Mouse (Mus musculus): Measurements from ENCODE around the gene Fkbp11. TPM values are rescaled to one million over a fixed set of nuclear protein-coding genes. Genes with fewer than 3 reads are reported as not detected.

Gene Fkbp11
- polyA plus RNA-seq, 1 experiment: 11.1 TPM

DNA sequence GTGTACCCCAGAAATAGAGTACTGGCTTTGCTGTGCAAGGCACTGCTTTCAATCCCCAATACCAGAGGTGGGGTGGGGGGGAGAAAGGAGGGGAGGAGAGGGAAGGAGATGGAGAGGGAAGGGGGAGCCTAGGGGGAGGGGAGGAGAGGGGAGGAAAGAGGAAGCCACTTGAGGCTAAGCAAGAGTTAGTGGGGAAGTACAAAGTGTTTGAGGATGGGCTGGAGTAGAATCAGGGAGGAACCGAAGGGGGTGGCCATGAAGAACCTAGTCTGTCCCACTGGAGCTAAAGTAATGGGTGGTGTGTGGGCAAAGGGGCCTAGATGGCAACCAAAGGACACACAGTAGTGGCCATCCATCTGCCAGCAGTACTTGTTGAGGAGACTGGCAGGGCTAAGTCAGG, 44.3 kb downstream of the Fkbp11 start:
- no peak for DNase-seq
- H3K4me3 ChIP-seq (replicated peaks; ENCODE audit: extremely low read depth, low read depth, low read length): no peak overlapping the region
- H3K4me1 ChIP-seq (ENCODE audit: control insufficient read depth, insufficient read depth, low read length): no peaks in the 10 kb centered on the region
- 50% methylated on average over 1 of the region's 1 CpGs for WGBS
- TF ChIP-seq CTCF (IDR thresholded peaks at IDR 0.05; ENCODE audit: insufficient read depth, low read length): no peak
- no peak for TF ChIP-seq POLR2A (IDR thresholded peaks at IDR 0.05; ENCODE audit: borderline replicate concordance, extremely low read depth, low read depth, low read length)

DNA sequence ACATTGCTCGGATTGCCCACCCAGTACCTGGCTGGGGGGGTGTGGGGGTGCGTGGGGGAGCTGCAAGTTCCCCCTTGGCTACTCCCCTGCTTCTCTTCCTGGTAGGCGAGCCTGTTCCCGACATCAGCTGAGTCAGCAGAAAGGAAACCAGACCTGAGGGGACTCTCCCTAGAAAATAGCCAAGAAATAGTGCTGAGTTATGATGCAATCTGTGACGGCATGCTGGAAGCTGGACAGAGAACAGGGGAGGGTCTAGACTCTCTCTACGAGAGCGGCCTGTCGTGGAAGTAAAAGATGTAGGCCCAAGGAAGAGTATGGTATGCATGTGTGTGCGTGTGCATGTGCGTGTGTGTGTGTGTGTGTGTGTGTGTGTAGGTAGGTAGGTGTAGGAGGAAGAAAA, 44.8 kb downstream of the Fkbp11 start:
- DNase-seq: no peak
- TF ChIP-seq POLR2A (IDR thresholded peaks at IDR 0.05; ENCODE audit: borderline replicate concordance, extremely low read depth, low read depth, low read length) (no peak), CTCF (IDR thresholded peaks at IDR 0.05; ENCODE audit: insufficient read depth, low read length) (no peak)
- Histone ChIP-seq H3K4me1 (ENCODE audit: control insufficient read depth, insufficient read depth, low read length) (no peaks in the 10 kb centered on the region), H3K4me3 (replicated peaks; ENCODE audit: extremely low read depth, low read depth, low read length) (no peak overlapping the region)
- WGBS: 54% methylated on average over 10 of the region's 10 CpGs

DNA sequence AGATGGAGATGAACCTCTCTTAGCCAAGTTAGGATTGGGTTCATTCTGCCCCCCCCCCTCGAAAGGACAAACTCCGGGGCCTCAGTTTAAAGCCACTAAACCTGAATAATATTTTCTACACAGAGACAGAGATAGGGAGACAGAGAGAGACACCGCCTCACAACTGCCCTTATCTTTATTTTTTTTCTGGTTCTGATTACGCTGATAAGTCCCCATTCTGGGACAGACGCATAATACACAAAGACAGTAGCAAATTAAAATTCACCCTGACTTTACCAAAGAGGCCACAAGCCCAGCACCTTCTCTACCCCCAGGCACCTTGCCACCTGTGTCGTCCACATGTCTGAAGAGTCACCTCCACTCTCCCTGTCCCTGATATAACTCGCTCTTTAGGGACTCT, 46.4 kb downstream of the Fkbp11 start:
- no peak for DNase-seq
- no peak for TF ChIP-seq CTCF (IDR thresholded peaks at IDR 0.05; ENCODE audit: insufficient read depth, low read length)
- no peak for TF ChIP-seq POLR2A (IDR thresholded peaks at IDR 0.05; ENCODE audit: borderline replicate concordance, extremely low read depth, low read depth, low read length)
- Histone ChIP-seq H3K4me1 (ENCODE audit: control insufficient read depth, insufficient read depth, low read length) (no peaks in the 10 kb centered on the region), H3K4me3 (replicated peaks; ENCODE audit: extremely low read depth, low read depth, low read length) (no peak overlapping the region)
- WGBS: 76% methylated on average over 7 of the region's 7 CpGs

DNA sequence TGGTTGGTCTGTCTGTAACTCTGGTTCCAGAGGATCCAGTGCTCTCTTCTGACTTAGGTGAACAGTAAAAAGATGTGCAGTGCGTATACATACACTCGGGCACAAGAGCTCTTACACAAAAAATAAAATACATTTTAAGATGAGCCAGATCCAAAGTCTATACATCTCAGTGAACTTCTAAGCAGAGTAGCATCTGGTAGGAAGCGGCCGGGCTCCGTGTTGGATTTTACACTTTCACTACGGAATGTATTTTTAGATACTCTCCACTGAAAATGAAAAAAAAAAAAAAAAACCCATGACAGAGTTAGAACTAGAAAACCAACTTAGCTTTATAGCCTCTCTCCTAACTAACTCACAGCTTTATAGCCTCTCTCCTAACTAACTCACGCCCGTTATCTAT, 47.3 kb downstream of the Fkbp11 start:
- Histone ChIP-seq H3K4me3 (replicated peaks; ENCODE audit: extremely low read depth, low read depth, low read length) (no peak overlapping the region), H3K4me1 (ENCODE audit: control insufficient read depth, insufficient read depth, low read length) (no peaks in the 10 kb centered on the region)
- DNase-seq: no peak
- 79% methylated on average over 8 of the region's 8 CpGs for WGBS
- TF ChIP-seq CTCF (IDR thresholded peaks at IDR 0.05; ENCODE audit: insufficient read depth, low read length): no peak
- no peak for TF ChIP-seq POLR2A (IDR thresholded peaks at IDR 0.05; ENCODE audit: borderline replicate concordance, extremely low read depth, low read depth, low read length)

DNA sequence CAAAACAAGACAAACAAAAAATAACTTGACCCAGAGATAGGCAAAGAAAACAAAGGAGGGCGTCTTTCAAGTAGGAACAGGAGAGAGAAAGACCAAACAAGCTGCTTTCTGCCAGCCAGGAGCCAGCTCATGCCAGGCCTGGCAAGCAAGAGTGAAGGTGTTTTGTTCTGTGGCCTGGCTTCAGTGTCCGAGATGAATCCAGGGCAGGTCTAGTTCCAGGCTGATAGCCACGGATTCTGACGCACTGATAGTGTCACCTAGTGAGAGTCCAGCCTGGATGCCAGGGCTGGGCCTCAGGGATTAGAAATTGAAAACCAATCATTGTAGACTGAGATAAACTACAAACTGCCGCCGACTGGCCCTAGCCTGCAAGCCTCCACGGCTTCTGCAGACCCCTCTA, 50.0 kb downstream of the Fkbp11 start:
- no peak overlapping the region for H3K4me3 ChIP-seq (replicated peaks; ENCODE audit: extremely low read depth, low read depth, low read length)
- TF ChIP-seq POLR2A (IDR thresholded peaks at IDR 0.05; ENCODE audit: borderline replicate concordance, extremely low read depth, low read depth, low read length) (no peak), CTCF (IDR thresholded peaks at IDR 0.05; ENCODE audit: insufficient read depth, low read length) (no peak)
- WGBS: 68% methylated on average over 7 of the region's 7 CpGs
- DNase-seq: no peak
- no peaks in the 10 kb centered on the region for H3K4me1 ChIP-seq (ENCODE audit: control insufficient read depth, insufficient read depth, low read length)

DNA sequence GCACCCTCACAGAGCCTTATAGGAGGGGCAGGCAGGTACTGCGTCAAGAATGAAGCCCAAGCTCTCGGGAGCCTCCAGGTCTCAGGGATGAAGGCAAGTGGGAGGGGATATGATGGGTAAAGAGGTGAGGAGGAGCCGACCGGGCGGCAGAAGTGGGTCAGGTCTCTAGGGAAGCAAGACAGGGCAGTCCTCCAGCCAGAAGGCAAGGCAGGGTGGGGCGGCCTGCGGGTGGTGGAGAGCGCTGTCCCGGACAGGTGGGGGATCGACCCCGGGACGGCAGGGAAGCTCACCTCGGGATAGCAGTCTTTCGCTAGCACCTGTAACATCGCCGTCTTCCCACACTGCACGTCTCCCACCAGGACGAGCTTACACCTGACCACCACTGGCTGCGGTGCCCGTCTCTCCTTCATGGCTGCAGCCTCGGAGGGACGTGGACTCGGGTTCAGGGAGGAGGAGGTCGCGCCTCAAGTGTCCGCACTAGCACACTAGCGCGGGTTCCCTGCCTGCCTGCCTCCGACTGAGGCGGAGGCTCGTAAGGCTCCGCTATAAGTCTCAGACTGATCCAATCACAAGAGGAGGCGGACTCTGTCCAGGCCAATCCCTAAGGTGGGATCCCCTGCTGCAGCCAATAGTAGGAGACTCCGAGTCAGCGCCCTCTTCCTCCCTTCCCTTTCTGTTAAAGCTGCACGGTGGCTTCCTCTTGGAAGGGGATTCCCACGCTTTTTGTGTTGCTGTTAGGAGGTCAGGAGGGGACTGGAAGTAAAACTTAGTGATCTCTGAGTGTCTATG, 50.9 kb downstream of the Fkbp11 start, which contains the start of gene Rnd1:
TSS of gene Rnd1 (minus strand) at position 522 of the 789 bp plus-strand sequence.
- TF ChIP-seq POLR2A (IDR thresholded peaks at IDR 0.05; ENCODE audit: borderline replicate concordance, extremely low read depth, low read depth, low read length) (peak; percentile 99), CTCF (IDR thresholded peaks at IDR 0.05; ENCODE audit: insufficient read depth, low read length) (no peak)
- WGBS: 1% methylated on average over 37 of the region's 37 CpGs
- H3K4me1 ChIP-seq (ENCODE audit: control insufficient read depth, insufficient read depth, low read length): no peaks in the 10 kb centered on the region
- H3K4me3 ChIP-seq (replicated peaks; ENCODE audit: extremely low read depth, low read depth, low read length): peak within 1 kb of the TSS; percentile 66
- peak; percentile 80 for DNase-seq

DNA sequence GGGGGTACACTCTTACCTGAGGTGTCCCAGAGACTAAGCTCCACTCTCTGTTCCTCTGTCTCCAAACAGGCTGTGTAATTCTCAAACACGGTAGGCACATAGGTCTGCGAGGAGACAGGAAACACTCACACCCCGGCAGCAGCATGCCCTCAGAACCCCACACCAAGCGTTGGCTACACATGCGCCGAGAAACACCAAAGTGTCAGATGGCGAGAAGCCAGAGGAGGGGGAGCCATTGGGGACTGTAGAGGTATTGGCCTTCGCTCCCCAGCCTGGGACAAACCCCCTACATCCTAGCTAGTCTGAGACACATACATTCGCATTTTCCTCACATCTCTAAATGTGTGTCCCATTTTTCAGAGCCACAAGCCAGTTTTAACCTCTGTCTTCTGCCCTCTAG, 51.5 kb downstream of the Fkbp11 start:
- Histone ChIP-seq H3K4me3 (replicated peaks; ENCODE audit: extremely low read depth, low read depth, low read length) (no peak overlapping the region), H3K4me1 (ENCODE audit: control insufficient read depth, insufficient read depth, low read length) (no peaks in the 10 kb centered on the region)
- DNase-seq: peak; percentile 23
- TF ChIP-seq CTCF (IDR thresholded peaks at IDR 0.05; ENCODE audit: insufficient read depth, low read length): no peak
- no peak for TF ChIP-seq POLR2A (IDR thresholded peaks at IDR 0.05; ENCODE audit: borderline replicate concordance, extremely low read depth, low read depth, low read length)
- WGBS: 3% methylated on average over 9 of the region's 9 CpGs

DNA sequence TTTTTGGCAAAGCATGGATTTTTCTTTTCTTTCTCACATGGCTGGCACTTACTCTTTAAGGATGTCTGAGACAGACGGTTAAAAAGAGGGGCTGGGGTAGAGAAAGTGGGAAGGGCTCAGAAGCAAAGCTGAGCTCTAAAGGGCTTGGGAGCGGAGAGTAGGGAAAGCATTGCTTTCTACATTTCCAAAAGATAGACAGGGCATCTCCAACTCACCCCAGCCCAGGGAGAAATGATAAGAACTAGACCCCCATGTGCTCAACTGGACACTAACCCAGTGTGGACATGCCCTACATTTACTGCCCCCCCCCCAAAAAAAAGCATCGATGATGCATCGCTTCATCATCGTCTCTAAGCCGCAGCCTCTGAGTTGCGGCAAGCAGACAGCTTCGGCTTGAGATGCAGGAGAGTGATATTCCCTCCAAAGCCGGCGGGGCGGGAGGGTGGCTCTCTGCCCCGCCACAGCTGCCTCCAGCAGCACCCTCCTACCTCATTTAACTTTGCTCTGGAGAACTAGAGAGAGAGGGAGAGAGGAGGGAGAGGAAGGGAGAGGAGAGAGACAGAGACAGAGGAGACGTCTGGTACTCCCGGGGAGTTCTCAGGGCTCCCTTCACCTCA, 52.3 kb downstream of the Fkbp11 start:
- no peak for DNase-seq
- no peak for TF ChIP-seq CTCF (IDR thresholded peaks at IDR 0.05; ENCODE audit: insufficient read depth, low read length)
- no peak for TF ChIP-seq POLR2A (IDR thresholded peaks at IDR 0.05; ENCODE audit: borderline replicate concordance, extremely low read depth, low read depth, low read length)
- Histone ChIP-seq H3K4me1 (ENCODE audit: control insufficient read depth, insufficient read depth, low read length) (no peaks in the 10 kb centered on the region), H3K4me3 (replicated peaks; ENCODE audit: extremely low read depth, low read depth, low read length) (no peak overlapping the region)
- WGBS: 13% methylated on average over 14 of the region's 14 CpGs

DNA sequence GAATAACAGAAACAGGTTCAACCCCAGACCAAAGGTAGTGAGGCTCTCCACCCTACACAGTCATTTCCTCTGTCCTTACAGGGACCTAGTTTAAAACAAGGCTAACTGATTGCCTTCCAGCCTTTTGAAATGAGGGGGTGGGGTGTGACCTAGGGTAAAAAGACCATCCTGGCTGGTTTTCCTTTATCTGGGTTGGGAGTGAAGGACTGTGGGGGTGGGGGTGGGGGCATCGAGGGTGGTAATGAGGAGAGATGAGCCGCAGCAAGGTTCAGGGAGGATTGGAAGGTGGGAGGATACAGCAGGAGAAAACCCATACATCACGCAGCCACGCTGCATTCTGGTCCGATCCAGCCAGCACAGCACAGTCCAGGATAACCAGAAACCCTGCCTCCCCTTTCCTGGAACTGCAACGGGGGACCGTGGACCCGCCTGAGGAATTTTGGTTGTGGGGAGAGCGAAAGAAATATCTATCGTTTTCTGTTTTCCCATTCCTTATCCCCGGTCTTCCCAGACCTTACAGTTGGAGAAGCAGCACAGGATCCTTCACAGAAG, 52.9 kb downstream of the Fkbp11 start:
- H3K4me1 ChIP-seq (ENCODE audit: control insufficient read depth, insufficient read depth, low read length): no peaks in the 10 kb centered on the region
- WGBS: 32% methylated on average over 11 of the region's 11 CpGs
- no peak overlapping the region for H3K4me3 ChIP-seq (replicated peaks; ENCODE audit: extremely low read depth, low read depth, low read length)
- no peak for TF ChIP-seq CTCF (IDR thresholded peaks at IDR 0.05; ENCODE audit: insufficient read depth, low read length)
- no peak for TF ChIP-seq POLR2A (IDR thresholded peaks at IDR 0.05; ENCODE audit: borderline replicate concordance, extremely low read depth, low read depth, low read length)
- no peak for DNase-seq

Other genes starting within 250 kb of the Fkbp11 start
- 0.39 TPM in 1 of 2 replicates, not detected in the other for gene Lalba, start 245.5 kb downstream of the Fkbp11 start, polyA plus RNA-seq (2012; rRNA removed)
- 0.12 and 0.13 TPM in 2 replicates for gene Olfr279, start 235.8 kb downstream of the Fkbp11 start, polyA plus RNA-seq (2012; rRNA removed)
- 26.7 and 32.1 TPM in 2 replicates for gene Kansl2, start 193.9 kb downstream of the Fkbp11 start, polyA plus RNA-seq (2012; rRNA removed)
- gene Ccnt1, start 157.3 kb downstream of the Fkbp11 start, polyA plus RNA-seq (2012; rRNA removed): 10.4 and 13.0 TPM in 2 replicates
- gene 4930415O20Rik, start 157.2 kb downstream of the Fkbp11 start, polyA plus RNA-seq (2012; rRNA removed): not detected in 2 replicates
- 52.3 and 62.8 TPM in 2 replicates for gene Adcy6, start 118.1 kb downstream of the Fkbp11 start, polyA plus RNA-seq (2012; rRNA removed)
- 34.1 and 37.1 TPM in 2 replicates for gene Cacnb3, start 97.4 kb downstream of the Fkbp11 start, polyA plus RNA-seq (2012; rRNA removed)
- gene Ddx23, start 65.3 kb downstream of the Fkbp11 start, polyA plus RNA-seq (2012; rRNA removed): 28.4 and 38.9 TPM in 2 replicates
- gene Rnd1, start 50.7 kb downstream of the Fkbp11 start, polyA plus RNA-seq (2012; rRNA removed): 19.6 and 23.6 TPM in 2 replicates
- 3.1 and 3.6 TPM in 2 replicates for gene Ccdc65, start 20.0 kb downstream of the Fkbp11 start, polyA plus RNA-seq (2012; rRNA removed)
- 110 and 166 TPM in 2 replicates for gene Arf3, start 35.0 kb upstream of the Fkbp11 start, polyA plus RNA-seq (2012; rRNA removed)
- 21.8 and 37.4 TPM in 2 replicates for gene Wnt10b, start 50.0 kb upstream of the Fkbp11 start, polyA plus RNA-seq (2012; rRNA removed)
- gene Wnt1, start 61.7 kb upstream of the Fkbp11 start, polyA plus RNA-seq (2012; rRNA removed): not detected in 2 replicates
- gene Ddn, start 81.3 kb upstream of the Fkbp11 start, polyA plus RNA-seq (2012; rRNA removed): 0.21 and 0.31 TPM in 2 replicates
- gene Prkag1, start 103.3 kb upstream of the Fkbp11 start, polyA plus RNA-seq (2012; rRNA removed): 51.0 and 62.8 TPM in 2 replicates
- 24.7 and 36.0 TPM in 2 replicates for gene Kmt2d, start 143.0 kb upstream of the Fkbp11 start, polyA plus RNA-seq (2012; rRNA removed)
- gene Rhebl1, start 166.3 kb upstream of the Fkbp11 start, polyA plus RNA-seq (2012; rRNA removed): 5.4 and 5.6 TPM in 2 replicates
- gene Dhh, start 170.3 kb upstream of the Fkbp11 start, polyA plus RNA-seq (2012; rRNA removed): 2.5 and 2.8 TPM in 2 replicates
- gene Lmbr1l, start 190.0 kb upstream of the Fkbp11 start, polyA plus RNA-seq (2012; rRNA removed): 56.0 and 72.1 TPM in 2 replicates
- gene Tuba1b, start 206.4 kb upstream of the Fkbp11 start, polyA plus RNA-seq (2012; rRNA removed): 1,081 and 1,265 TPM in 2 replicates
- gene Gm49450, start 225.4 kb upstream of the Fkbp11 start, polyA plus RNA-seq (2012; rRNA removed): 0.17 and 298 TPM in 2 replicates
- 617 and 959 TPM in 2 replicates for gene Tuba1a, start 225.5 kb upstream of the Fkbp11 start, polyA plus RNA-seq (2012; rRNA removed)

Measured in lung, adult 2 months (tissue).